Mouse (Mus musculus): ENCODE measurements around the gene Tfpi.

Gene Tfpi

GRCm38 (mm10) chr2:84473941-84474530, 2.5 kb downstream of the Tfpi start:
- DNase-seq (ENCODE audit: low spot score in 2 of 2) = no peak

- no peak for DNase-seq (ENCODE audit: low spot score in 2 of 2)
These were observed 9.2 kb downstream of the Tfpi start for GRCm38 (mm10) chr2:84467391-84467790.

GRCm38 (mm10) chr2:84464956-84465355, 11.6 kb downstream of the Tfpi start:
- no peak for DNase-seq (ENCODE audit: low spot score in 2 of 2)

- DNase-seq (ENCODE audit: low spot score in 2 of 2) = no peak
These were observed 14.2 kb downstream of the Tfpi start for GRCm38 (mm10) chr2:84462411-84462810.

GRCm38 (mm10) chr2:84459651-84460177, 16.9 kb downstream of the Tfpi start:
- no peak for DNase-seq (ENCODE audit: low spot score in 2 of 2)

- DNase-seq (ENCODE audit: low spot score in 2 of 2) = no peak
These were observed 19.4 kb downstream of the Tfpi start for GRCm38 (mm10) chr2:84457221-84457620.

GRCm38 (mm10) chr2:84455236-84455799, 21.3 kb downstream of the Tfpi start:
- DNase-seq (ENCODE audit: low spot score in 2 of 2) = peak in 1 of 2 experiments; percentile 40

GRCm38 (mm10) chr2:84454551-84455235, 21.9 kb downstream of the Tfpi start:
- DNase-seq (ENCODE audit: low spot score in 2 of 2) = no peak

GRCm38 (mm10) chr2:84454051-84454450, 22.5 kb downstream of the Tfpi start:
- DNase-seq (ENCODE audit: low spot score in 2 of 2) = no peak

- no peak for DNase-seq (ENCODE audit: low spot score in 2 of 2)
These were observed 31.1 kb downstream of the Tfpi start for GRCm38 (mm10) chr2:84445499-84445898.

GRCm38 (mm10) chr2:84441940-84442339, 34.6 kb downstream of the Tfpi start:
- DNase-seq (ENCODE audit: low spot score in 2 of 2) = no peak

GRCm38 (mm10) chr2:84429724-84430123, 46.9 kb downstream of the Tfpi start:
- no peak for DNase-seq (ENCODE audit: low spot score in 2 of 2)

GRCm38 (mm10) chr2:84428836-84429235, 47.7 kb downstream of the Tfpi start:
- DNase-seq (ENCODE audit: low spot score in 2 of 2) = no peak

GRCm38 (mm10) chr2:84426531-84426930, 50.0 kb downstream of the Tfpi start:
- no peak for DNase-seq (ENCODE audit: low spot score in 2 of 2)

- DNase-seq (ENCODE audit: low spot score in 2 of 2) = peak; percentile 68 to 83
These were observed 51.4 kb downstream of the Tfpi start, which contains the start of gene Calcrl for GRCm38 (mm10) chr2:84425138-84425537. Calcrl (minus strand) TSS chr2:84425411.

GRCm38 (mm10) chr2:84416501-84416900, 60.1 kb downstream of the Tfpi start:
- DNase-seq (ENCODE audit: low spot score in 2 of 2) = no peak

GRCm38 (mm10) chr2:84409796-84410592, 66.6 kb downstream of the Tfpi start:
- no peak for DNase-seq (ENCODE audit: low spot score in 2 of 2)

GRCm38 (mm10) chr2:84404834-84405233, 71.7 kb downstream of the Tfpi start:
- no peak for DNase-seq (ENCODE audit: low spot score in 2 of 2)

- DNase-seq (ENCODE audit: low spot score in 2 of 2) = no peak
These were observed 73.9 kb downstream of the Tfpi start for GRCm38 (mm10) chr2:84402713-84403112.

GRCm38 (mm10) chr2:84396557-84396956, 80.0 kb downstream of the Tfpi start:
- no peak for DNase-seq (ENCODE audit: low spot score in 2 of 2)

GRCm38 (mm10) chr2:84393236-84393635, 83.3 kb downstream of the Tfpi start:
- no peak for DNase-seq (ENCODE audit: low spot score in 2 of 2)

- no peak for DNase-seq (ENCODE audit: low spot score in 2 of 2)
These were observed 87.5 kb downstream of the Tfpi start for GRCm38 (mm10) chr2:84389075-84389474.

Data from spleen, postnatal 4 days (tissue).